Mouse (Mus musculus) megakaryocyte-erythroid progenitor cell, adult 5-6 weeks (primary cell): ENCODE measurements around the gene Lix1l. TPM values are rescaled to one million over a fixed set of nuclear protein-coding genes. Genes with fewer than 3 reads are reported as not detected.

Source experiments
- ATAC-seq: replicated peaks from 2 replicates; pipeline ENCODE4 v1.8.0; 2016; ENCODE audit warnings: mild to moderate bottlenecking, inconsistent platforms; ENCODE audit not compliant: severe bottlenecking, poor library complexity, low FRiP score, low TSS enrichment
- total RNA-seq, 2 experiments: library from RNA; stranded (forward) in 1 of 2; stranded (reverse) in 1 of 2; fragments of 200-1000, 215-1000 nt in 1 of 2; fragments of >200 nt in 1 of 2; fragmentation: Nextera tagmentation in 1 of 2; gene quantifications; 2 replicates each; pipeline ENCODE4 v1.2.3; 2014 to 2017

The Lix1l gene
- total RNA-seq (2014; fragmentation: Nextera tagmentation), result 0.25 and 0.72 TPM in 2 replicates
- 0.72 and 0.94 TPM in 2 replicates for total RNA-seq (2017)

GRCm38 (mm10) chr3:96600639-96601250 lies at the start of gene Lix1l:
Gene Lix1l (plus strand): TSS chr3:96601149.
- ATAC-seq, result peak; percentile 97

- ATAC-seq, result peak; percentile 65; the same call in 1 of the 2 replicates
These were observed 49.7 kb upstream of the Lix1l start for GRCm38 (mm10) chr3:96551203-96551602.

DNA sequence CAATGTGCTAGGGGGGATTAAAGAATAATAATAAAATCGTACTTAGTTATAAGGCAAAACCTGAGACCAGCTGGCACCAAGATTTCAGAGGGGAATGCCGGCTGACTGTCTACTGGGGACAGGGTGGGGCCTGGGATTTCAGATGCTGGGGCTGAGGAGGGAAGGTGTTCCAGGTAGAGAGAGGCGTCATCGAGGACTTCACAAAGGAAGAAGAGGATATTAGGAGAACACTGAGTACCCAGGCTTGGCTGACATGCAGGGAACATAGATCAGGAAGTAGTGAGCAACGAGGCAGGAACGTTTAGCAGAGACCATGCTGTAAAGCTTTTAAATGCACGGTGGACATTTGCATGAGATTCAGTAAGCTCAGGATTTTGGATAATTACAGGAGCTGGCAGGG lies 49.1 kb upstream of the Lix1l start:
- no peak for ATAC-seq

DNA sequence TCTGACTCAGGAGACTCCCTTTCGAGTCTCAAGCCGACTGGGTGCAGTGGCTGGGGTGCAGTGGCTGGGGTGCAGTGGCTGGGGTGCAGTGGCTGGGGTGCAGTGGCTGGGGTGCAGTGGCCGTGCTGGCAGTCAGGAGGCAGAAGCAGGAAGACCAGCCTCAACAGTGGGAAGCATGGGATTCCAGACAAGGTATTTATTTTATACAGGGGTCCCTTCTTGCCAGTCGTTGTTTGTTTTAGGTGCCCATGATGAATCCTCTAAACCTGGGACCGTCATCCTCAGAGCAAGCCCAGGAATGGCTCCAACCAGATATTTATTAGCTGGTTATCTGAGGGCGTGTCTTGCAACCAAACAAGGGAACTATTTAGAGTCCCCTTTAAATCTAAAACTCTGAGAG lies 47.3 kb upstream of the Lix1l start:
- ATAC-seq, result no peak

DNA sequence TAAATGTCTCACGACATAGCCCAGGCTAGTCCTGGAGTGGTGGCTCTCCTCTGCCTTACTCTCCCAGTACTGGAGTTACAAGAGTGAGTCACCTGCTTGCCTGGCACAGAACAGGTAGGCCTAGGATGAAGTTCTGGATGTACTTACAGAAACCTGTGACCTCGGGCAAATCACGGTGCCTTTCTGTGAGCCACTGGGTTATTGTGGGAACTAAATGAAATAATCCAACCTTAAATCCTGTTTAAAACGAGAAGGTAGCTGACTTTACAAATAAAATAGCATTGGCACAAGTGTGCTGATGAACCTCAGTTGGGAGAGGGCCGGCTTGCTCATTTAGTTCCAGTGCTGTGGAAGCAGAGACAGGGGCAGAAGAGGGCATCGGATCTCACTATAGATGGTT lies 46.7 kb upstream of the Lix1l start:
- no peak for ATAC-seq

- ATAC-seq, result no peak
These were observed 45.8 kb upstream of the Lix1l start for GRCm38 (mm10) chr3:96555041-96555596.

DNA sequence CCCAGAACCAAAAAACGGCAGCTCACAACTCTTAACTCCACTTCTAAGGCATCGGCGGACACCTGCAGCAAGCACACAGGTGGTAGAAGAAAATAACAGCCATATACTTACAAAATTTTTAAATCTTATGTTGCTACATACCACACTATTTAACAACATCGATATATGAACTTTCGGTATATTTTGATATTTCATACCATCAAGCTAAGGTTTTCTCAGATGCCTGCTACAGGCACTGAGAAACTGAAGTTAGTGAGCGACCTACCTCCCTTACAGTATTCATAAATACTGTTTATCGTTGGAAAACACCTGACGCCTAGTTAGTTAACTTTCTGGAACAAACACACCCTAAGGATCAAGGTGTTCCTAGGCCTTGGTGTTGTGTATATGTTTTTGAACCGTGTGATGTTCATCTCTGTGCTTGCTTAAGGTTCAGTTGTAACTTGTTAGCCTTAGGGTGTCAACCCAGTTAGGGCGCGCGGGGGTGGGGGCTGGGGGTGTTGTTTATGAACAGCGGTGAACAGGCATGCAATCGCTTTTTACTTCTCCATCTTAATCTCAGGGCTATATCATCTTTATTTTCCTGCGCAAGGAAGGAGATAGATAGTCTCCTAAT lies 44.8 kb upstream of the Lix1l start:
- no peak for ATAC-seq

GRCm38 (mm10) chr3:96556651-96557635 lies 44.0 kb upstream of the Lix1l start:
- no peak for ATAC-seq

DNA sequence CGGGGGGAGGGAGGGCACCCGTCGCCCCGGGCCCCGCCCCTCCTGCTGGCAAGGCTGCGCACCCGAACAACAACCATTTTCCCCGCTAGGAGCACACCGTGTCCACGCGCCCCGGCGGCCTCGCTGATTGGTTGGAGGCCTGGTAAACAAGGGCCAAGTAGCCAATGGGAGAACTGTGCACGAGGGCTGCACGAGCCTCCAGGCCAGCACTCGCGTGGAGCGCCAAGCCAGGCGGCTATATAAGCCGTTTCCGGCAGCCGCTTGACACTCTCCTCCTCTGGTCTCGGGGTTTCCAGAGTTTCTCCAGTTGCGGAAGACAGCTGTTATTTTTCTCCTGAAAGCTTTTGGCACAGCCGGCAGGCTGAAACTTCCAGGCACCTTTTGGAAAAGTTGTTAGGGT lies 43.3 kb upstream of the Lix1l start, which contains the start of gene Txnip:
Gene Txnip, plus strand, starts transcription at position 264 of the 400 bp plus-strand sequence.
- peak; percentile 92 for ATAC-seq

DNA sequence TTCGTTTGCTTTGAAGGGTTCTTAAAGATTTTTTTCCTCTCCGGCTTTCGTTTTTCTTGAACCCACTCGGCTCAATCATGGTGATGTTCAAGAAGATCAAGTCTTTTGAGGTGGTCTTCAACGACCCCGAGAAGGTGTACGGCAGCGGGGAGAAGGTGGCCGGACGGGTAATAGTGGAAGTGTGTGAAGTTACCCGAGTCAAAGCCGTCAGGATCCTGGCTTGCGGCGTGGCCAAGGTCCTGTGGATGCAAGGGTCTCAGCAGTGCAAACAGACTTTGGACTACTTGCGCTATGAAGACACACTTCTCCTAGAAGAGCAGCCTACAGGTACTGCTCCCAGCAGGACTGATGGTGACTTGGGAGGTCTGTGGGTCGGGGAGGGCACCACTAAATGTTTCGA lies 42.8 kb upstream of the Lix1l start:
- no peak for ATAC-seq

DNA sequence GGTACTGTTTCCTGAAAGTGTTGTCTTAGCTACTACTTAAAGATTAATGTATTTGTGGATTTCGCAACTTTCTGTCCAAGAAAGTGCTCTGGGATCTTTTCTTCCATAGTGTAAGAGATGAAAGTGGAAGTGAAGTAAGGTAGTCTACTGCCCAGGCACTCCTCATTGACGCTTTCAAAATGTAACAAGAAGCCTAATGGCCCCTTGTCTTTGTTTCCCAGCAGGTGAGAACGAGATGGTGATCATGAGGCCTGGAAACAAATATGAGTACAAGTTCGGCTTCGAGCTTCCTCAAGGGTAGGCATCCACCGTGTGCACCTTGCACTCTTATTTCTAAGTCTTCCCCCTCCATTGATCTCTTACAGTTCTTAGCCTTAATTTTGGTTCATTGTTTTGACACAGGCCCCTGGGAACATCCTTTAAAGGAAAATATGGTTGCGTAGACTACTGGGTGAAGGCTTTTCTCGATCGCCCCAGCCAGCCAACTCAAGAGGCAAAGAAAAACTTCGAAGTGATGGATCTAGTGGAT lies 42.2 kb upstream of the Lix1l start:
- no peak for ATAC-seq

DNA sequence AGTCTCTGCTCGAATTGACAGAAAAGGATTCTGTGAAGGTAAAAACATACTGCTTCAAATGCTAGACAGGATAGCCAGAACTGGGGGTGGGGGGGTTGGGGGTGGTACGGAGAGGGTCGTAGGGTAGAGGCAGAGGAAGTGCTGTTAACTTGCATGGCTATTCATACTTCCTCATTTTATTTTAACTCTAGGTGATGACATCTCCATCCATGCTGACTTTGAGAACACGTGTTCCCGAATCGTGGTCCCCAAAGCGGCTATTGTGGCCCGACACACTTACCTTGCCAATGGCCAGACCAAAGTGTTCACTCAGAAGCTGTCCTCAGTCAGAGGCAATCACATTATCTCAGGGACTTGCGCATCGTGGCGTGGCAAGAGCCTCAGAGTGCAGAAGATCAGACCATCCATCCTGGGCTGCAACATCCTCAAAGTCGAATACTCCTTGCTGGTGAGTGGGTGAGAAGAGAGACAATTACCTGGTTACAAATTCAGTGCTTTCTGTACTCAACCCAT lies 41.5 kb upstream of the Lix1l start:
- ATAC-seq, result no peak

GRCm38 (mm10) chr3:96559911-96560850 lies 40.8 kb upstream of the Lix1l start:
- ATAC-seq, result no peak

- no peak for ATAC-seq
These were observed 39.9 kb upstream of the Lix1l start for GRCm38 (mm10) chr3:96560881-96561668.

GRCm38 (mm10) chr3:96561946-96562681 lies 38.8 kb upstream of the Lix1l start:
- no peak for ATAC-seq

GRCm38 (mm10) chr3:96563267-96563666 lies 37.7 kb upstream of the Lix1l start:
- ATAC-seq, result no peak
